Mouse (Mus musculus) heart, adult 2 months (tissue): ENCODE results near the gene St8sia1. TPM values are rescaled to one million over a fixed set of nuclear protein-coding genes. Genes with fewer than 3 reads are reported as not detected.

Source experiments
- DNase-seq, 2 experiments: peaks; one replicate each; pipeline ENCODE4 v3.0.0; 2021
- H3K27ac ChIP-seq: fragments of 200-600 bp; 2 replicates; pipeline ENCODE4 v1.8.1; 2022
- H3K27me3 ChIP-seq: fragments of 200-500 bp; 2 replicates; pipeline ENCODE4 v1.6.1; 2012; ENCODE audit warnings: mild to moderate bottlenecking, low read length, inconsistent platforms, mixed read lengths; ENCODE audit not compliant: control insufficient read depth, insufficient read depth
- H3K36me3 ChIP-seq: fragments of 200-500 bp; 2 replicates; pipeline ENCODE4 v1.6.1; 2012; ENCODE audit warnings: low read length, inconsistent platforms; ENCODE audit not compliant: control insufficient read depth, insufficient read depth
- H3K4me1 ChIP-seq: fragments of 200-500 bp; 2 replicates; pipeline ENCODE4 v1.6.1; 2011; ENCODE audit warnings: low read length; ENCODE audit not compliant: control insufficient read depth, insufficient read depth
- H3K4me3 ChIP-seq: fragments of 200-600 bp; 2 replicates; pipeline ENCODE4 v1.8.1; 2022
- H3K79me2 ChIP-seq: fragments of 200-500 bp; replicated peaks from 2 replicates; pipeline ENCODE4 v1.6.1; 2012; ENCODE audit warnings: mild to moderate bottlenecking, inconsistent platforms, low read length, moderate library complexity, mixed read lengths; ENCODE audit not compliant: control insufficient read depth, insufficient read depth
- H3K9ac ChIP-seq: fragments of 200-500 bp; 2 replicates; pipeline ENCODE4 v1.6.1; 2012; ENCODE audit warnings: low read depth, mild to moderate bottlenecking, control low read depth, inconsistent platforms, low read length, mixed read lengths
- CTCF ChIP-seq: fragments of 200-600 bp; IDR thresholded peaks from 2 replicates; pipeline ENCODE4 v1.8.1; 2022; ENCODE audit warnings: antibody characterized with exemption, mild to moderate bottlenecking, moderate library complexity
- EP300 ChIP-seq: fragments of 200-500 bp; IDR thresholded peaks from 2 replicates; pipeline ENCODE4 v1.6.1; 2011; ENCODE audit warnings: low read depth, low read length, control low read depth; ENCODE audit not compliant: insufficient read depth
- POLR2A ChIP-seq: fragments of 200-500 bp; IDR thresholded peaks from 2 replicates; pipeline ENCODE4 v1.6.1; 2011; ENCODE audit warnings: mild to moderate bottlenecking, low read depth, low read length, control low read depth; ENCODE audit not compliant: insufficient read depth
- WGBS: fragments of 180-500 bp; shearing (Covaris S2); methylation state at CpG from one replicate; pipeline ENCODE4 v1.1.7; 2018; 5-methylcytosine and 5-hydroxymethylcytosine counted together
- intact Hi-C: fragments of 180-260 bp; cut with DNase I; formaldehyde crosslinking; loops from one replicate; pipeline ENCODE4 v1.15.1; 2025
- polyA plus RNA-seq: library from polyadenylated mRNA; depleted of rRNA; stranded (reverse); fragments of >200 nt; gene quantifications from 2 replicates; pipeline ENCODE4 v1.2.3, GENCODE M21; 2012
- total RNA-seq, 2 experiments: library from RNA; stranded (reverse); gene quantifications; 2 replicates each; pipeline ENCODE4 v1.2.3; 2021

The St8sia1 gene
- total and polyA plus RNA-seq, 3 experiments: 0.10 to 0.11 (median 0.10) TPM

DNA sequence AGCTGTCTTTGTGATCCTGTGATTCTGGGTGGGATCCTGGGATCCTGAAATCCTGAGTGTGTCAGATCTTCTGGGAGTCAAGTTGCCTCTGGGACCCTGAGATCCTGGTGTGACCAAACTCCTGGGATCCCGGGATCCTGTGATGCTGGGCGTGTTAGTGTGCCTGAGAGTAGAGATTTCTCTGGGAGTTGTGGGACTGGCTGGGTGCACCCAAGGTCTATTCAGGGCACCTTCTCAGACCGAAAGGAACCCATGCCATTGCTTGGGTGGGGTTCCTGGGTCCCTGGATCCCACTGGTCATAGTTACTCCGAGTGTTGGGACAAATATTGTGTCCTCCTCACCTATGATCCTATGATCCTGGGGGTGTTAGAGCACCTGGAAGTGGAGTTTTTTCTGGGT, 120.2 kb downstream of the St8sia1 start:
- Histone ChIP-seq H3K4me3 (no peak overlapping the region), H3K79me2 (no peaks in the 10 kb centered on the region), H3K27ac (no peak overlapping the region), H3K27me3 (no peaks in the 10 kb centered on the region), H3K4me1 (no peaks in the 10 kb centered on the region), H3K36me3 (no peaks in the 10 kb centered on the region), H3K9ac (no peak overlapping the region)
- no peak for TF ChIP-seq CTCF
- DNase-seq: no peak
- intact Hi-C loops: no loop called here
- 77% methylated on average over 4 of the region's 4 CpGs for WGBS

DNA sequence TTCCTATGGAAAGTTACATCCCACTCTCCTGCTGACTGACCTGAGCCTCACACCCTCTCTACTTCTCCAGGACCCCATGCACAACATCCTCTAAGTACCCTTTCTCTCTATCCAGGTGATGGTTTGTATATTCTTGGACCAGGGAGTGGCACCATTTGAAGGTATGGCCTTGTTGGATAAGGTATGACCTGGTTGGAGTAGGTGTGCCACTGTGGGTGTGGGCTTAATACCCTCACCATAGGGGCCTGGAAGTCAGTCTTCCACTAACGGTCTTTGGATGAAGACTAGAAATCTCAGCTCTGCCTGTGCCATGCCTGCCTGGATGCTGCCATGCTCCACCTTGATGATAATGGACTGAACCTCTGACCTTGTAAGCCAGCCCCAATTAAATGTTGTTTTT, 125.8 kb downstream of the St8sia1 start:
- Histone ChIP-seq H3K79me2 (no peaks in the 10 kb centered on the region), H3K27me3 (no peaks in the 10 kb centered on the region), H3K27ac (no peak overlapping the region), H3K4me3 (no peak overlapping the region), H3K9ac (no peak overlapping the region), H3K4me1 (no peaks in the 10 kb centered on the region), H3K36me3 (no peaks in the 10 kb centered on the region)
- TF ChIP-seq CTCF: no peak
- TF ChIP-seq EP300: no peak
- TF ChIP-seq POLR2A: no peak
- DNase-seq: no peak
- intact Hi-C loops: no loop called here
- WGBS: 94% methylated on average over 1 of the region's 1 CpGs

DNA sequence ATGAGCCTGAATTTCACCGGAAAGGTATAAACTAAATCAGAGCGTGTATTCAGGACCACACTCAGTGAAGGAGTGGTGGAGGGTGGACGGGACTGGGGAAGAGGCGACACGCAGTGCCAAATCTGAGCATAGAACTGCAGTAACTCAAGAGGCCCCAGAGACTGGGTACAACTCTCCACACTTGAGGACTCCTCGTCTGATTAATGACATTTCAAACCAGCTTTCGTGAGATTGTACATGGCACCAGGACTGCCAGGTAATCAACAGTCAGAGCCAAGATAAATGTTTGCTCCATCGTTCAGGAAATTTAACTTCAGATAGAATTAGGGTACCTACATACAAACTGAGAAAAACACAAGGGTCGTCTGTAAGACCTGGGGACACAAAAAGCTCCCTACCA, 126.9 kb downstream of the St8sia1 start:
- H3K4me1 ChIP-seq: no peaks in the 10 kb centered on the region
- H3K27me3 ChIP-seq: no peaks in the 10 kb centered on the region
- no peak overlapping the region for H3K27ac ChIP-seq
- intact Hi-C loops: no loop called here
- TF ChIP-seq EP300 (no peak), CTCF (no peak), POLR2A (no peak)
- 64% methylated on average over 9 of the region's 9 CpGs for WGBS
- H3K4me3 ChIP-seq: no peak overlapping the region
- no peak overlapping the region for H3K9ac ChIP-seq
- no peaks in the 10 kb centered on the region for H3K36me3 ChIP-seq
- DNase-seq: no peak
- H3K79me2 ChIP-seq: no peaks in the 10 kb centered on the region

GRCm38 (mm10) chr6:142835726-142836125, 128.5 kb downstream of the St8sia1 start:
- H3K27ac ChIP-seq: no peak overlapping the region
- H3K9ac ChIP-seq: no peak overlapping the region
- H3K27me3 ChIP-seq: no peaks in the 10 kb centered on the region
- no peaks in the 10 kb centered on the region for H3K79me2 ChIP-seq
- WGBS: 86% methylated on average over 18 of the region's 18 CpGs
- intact Hi-C loops: no loop called here
- no peaks in the 10 kb centered on the region for H3K4me1 ChIP-seq
- no peak for TF ChIP-seq POLR2A
- no peak for TF ChIP-seq CTCF
- no peak for TF ChIP-seq EP300
- no peaks in the 10 kb centered on the region for H3K36me3 ChIP-seq
- no peak for DNase-seq
- H3K4me3 ChIP-seq: no peak overlapping the region

- H3K4me3 ChIP-seq: no peak overlapping the region
- no peak for DNase-seq
- H3K9ac ChIP-seq: no peak overlapping the region
- H3K36me3 ChIP-seq: no peaks in the 10 kb centered on the region
- intact Hi-C loops: no loop called here
- no peak for TF ChIP-seq EP300
- TF ChIP-seq CTCF: no peak
- TF ChIP-seq POLR2A: no peak
- H3K4me1 ChIP-seq: no peaks in the 10 kb centered on the region
- no peak overlapping the region for H3K27ac ChIP-seq
- no peaks in the 10 kb centered on the region for H3K27me3 ChIP-seq
- WGBS: 34% methylated on average over 4 of the region's 4 CpGs
- H3K79me2 ChIP-seq: no peaks in the 10 kb centered on the region
These were observed 129.3 kb downstream of the St8sia1 start for GRCm38 (mm10) chr6:142834911-142835310.

GRCm38 (mm10) chr6:142831706-142832105, 132.5 kb downstream of the St8sia1 start:
- no peaks in the 10 kb centered on the region for H3K79me2 ChIP-seq
- H3K27me3 ChIP-seq: no peaks in the 10 kb centered on the region
- no peak for DNase-seq
- H3K4me1 ChIP-seq: no peaks in the 10 kb centered on the region
- no peak overlapping the region for H3K9ac ChIP-seq
- TF ChIP-seq CTCF (no peak), POLR2A (no peak), EP300 (no peak)
- WGBS: 62% methylated on average over 3 of the region's 3 CpGs
- no peak overlapping the region for H3K4me3 ChIP-seq
- H3K27ac ChIP-seq: no peak overlapping the region
- H3K36me3 ChIP-seq: no peaks in the 10 kb centered on the region
- intact Hi-C loops: no loop called here

GRCm38 (mm10) chr6:142831243-142831642, 133.0 kb downstream of the St8sia1 start:
- TF ChIP-seq EP300 (no peak), CTCF (peak; percentile 31; the same call in 1 of the 2 replicates)
- H3K4me1 ChIP-seq: no peaks in the 10 kb centered on the region
- no peak overlapping the region for H3K9ac ChIP-seq
- intact Hi-C loops: no loop called here
- WGBS: 12% methylated on average over 8 of the region's 8 CpGs
- no peaks in the 10 kb centered on the region for H3K36me3 ChIP-seq
- H3K27me3 ChIP-seq: no peaks in the 10 kb centered on the region
- no peaks in the 10 kb centered on the region for H3K79me2 ChIP-seq
- no peak for DNase-seq
- no peak overlapping the region for H3K27ac ChIP-seq
- no peak overlapping the region for H3K4me3 ChIP-seq
